ENCODE assay signal across 7 mouse cellular contexts in genomic region chr10:41888365-41888941, GRCm38 (mm10).
DNase-seq lines count a peak whose midpoint lies in the region; ATAC-seq and TF ChIP-seq lines count a peak whose summit lies in the region.

No protein-coding gene starts in this region.

- H3K9me3 ChIP-seq in hindbrain, embryonic 13.5 days, result no peaks in the 10 kb centered on the region
- H3K9me3 ChIP-seq in stomach, embryonic 15.5 days, result no peaks in the 10 kb centered on the region

- no peak overlapping the region for H3K9ac ChIP-seq in hindbrain, embryonic 13.5 days
- H3K9ac ChIP-seq in stomach, embryonic 15.5 days, result no peak overlapping the region

- no peak for TF ChIP-seq CTCF in thymus, adult 2 months (IDR thresholded peaks at IDR 0.05; ENCODE audit: borderline replicate concordance, control insufficient read depth, extremely low read depth, insufficient read depth, low read length, poor library complexity)
- peak; percentile 36 for TF ChIP-seq CTCF in cortical plate, adult 2 months (IDR thresholded peaks at IDR 0.05; ENCODE audit: extremely low read depth, insufficient read depth, low read length)

- TF ChIP-seq POLR2A in thymus, adult 2 months (IDR thresholded peaks at IDR 0.05; ENCODE audit: control insufficient read depth, extremely low read depth, insufficient read depth, low read length, poor library complexity), result no peak
- TF ChIP-seq POLR2A in cortical plate, adult 2 months (IDR thresholded peaks at IDR 0.05; ENCODE audit: extremely low read depth, insufficient read depth, low read length), result no peak

- H3K4me1 ChIP-seq in thymus, adult 2 months (replicated peaks; ENCODE audit: control insufficient read depth, insufficient read depth, low read length), result peaks cover 12% of the 10 kb centered on the region
- peaks cover 11% of the 10 kb centered on the region for H3K4me1 ChIP-seq in cortical plate, adult 2 months (ENCODE audit: control insufficient read depth, insufficient read depth, low read length)
- peaks cover 18% of the 10 kb centered on the region for H3K4me1 ChIP-seq in hindbrain, embryonic 13.5 days (replicated peaks)
- H3K4me1 ChIP-seq in stomach, embryonic 15.5 days, result peaks cover 7% of the 10 kb centered on the region

- 1% methylated on average over 4 of the region's 4 CpGs for WGBS in thymus, adult 2 months
- WGBS in hindbrain, embryonic 13.5 days, result 54% methylated on average over 4 of the region's 4 CpGs
- 43% methylated on average over 4 of the region's 4 CpGs for WGBS in stomach, embryonic 15.5 days

- no peak for ATAC-seq in hindbrain, embryonic 13.5 days (ENCODE audit: low FRiP score)
- no peak for ATAC-seq in stomach, embryonic 15.5 days (ENCODE audit: insufficient read depth, low FRiP score, low read depth)

- H3K36me3 ChIP-seq in thymus, adult 2 months (ENCODE audit: control insufficient read depth, insufficient read depth, low read length), result no peaks in the 10 kb centered on the region
- H3K36me3 ChIP-seq in hindbrain, embryonic 13.5 days, result no peaks in the 10 kb centered on the region
- H3K36me3 ChIP-seq in stomach, embryonic 15.5 days, result no peaks in the 10 kb centered on the region

- no peak overlapping the region; the same call in 1 of the 2 replicates for H3K27ac ChIP-seq in thymus, adult 2 months (ENCODE audit: control insufficient read depth, insufficient read depth, low read length)
- H3K27ac ChIP-seq in cortical plate, adult 2 months (ENCODE audit: insufficient read depth, low read length), result no peak overlapping the region
- H3K27ac ChIP-seq in hindbrain, embryonic 13.5 days, result no peak overlapping the region
- no peak overlapping the region for H3K27ac ChIP-seq in stomach, embryonic 15.5 days

- H3K4me3 ChIP-seq in thymus, adult 2 months (ENCODE audit: control insufficient read depth, insufficient read depth, low read length), result no peak overlapping the region
- H3K4me3 ChIP-seq in cortical plate, adult 2 months (ENCODE audit: insufficient read depth, low read length), result peak overlapping the region; percentile 90
- peak overlapping the region; percentile 76 for H3K4me3 ChIP-seq in hindbrain, embryonic 13.5 days
- H3K4me3 ChIP-seq in stomach, embryonic 15.5 days (replicated peaks), result no peak overlapping the region; the same call in 1 of the 2 replicates

- H3K4me2 ChIP-seq in hindbrain, embryonic 13.5 days, result peak overlapping the region; percentile 75
- peak overlapping the region; percentile 90 for H3K4me2 ChIP-seq in stomach, embryonic 15.5 days

- peak; percentile 30 for DNase-seq in thymus, adult 2 months
- DNase-seq in thymus, postnatal 25 days, result no peak
- peak; percentile 19 for DNase-seq in lung, postnatal 14 days
- no peak for DNase-seq in kidney, postnatal 4 days

- H3K27me3 ChIP-seq in thymus, adult 2 months (ENCODE audit: control insufficient read depth, insufficient read depth, low read length), result no peaks in the 10 kb centered on the region
- H3K27me3 ChIP-seq in hindbrain, embryonic 13.5 days, result no peaks in the 10 kb centered on the region
- no peaks in the 10 kb centered on the region for H3K27me3 ChIP-seq in stomach, embryonic 15.5 days (replicated peaks)

Comparison
In these comparisons a context has a peak if more than half of its experiments do, and no peak if none do; other contexts are left out.
1. DNase-seq: peak in thymus, adult 2 months (single experiment) and lung, postnatal 14 days (single experiment); none in thymus, postnatal 25 days (single experiment) and kidney, postnatal 4 days (0 of 2).
2. H3K4me3 ChIP-seq: peak in cortical plate, adult 2 months (single experiment) and hindbrain, embryonic 13.5 days (single experiment); none in thymus, adult 2 months (single experiment) and stomach, embryonic 15.5 days (single experiment).